Mouse (Mus musculus) midbrain, embryonic 16.5 days (tissue): ENCODE data around the gene Ankk1. TPM values are rescaled to one million over a fixed set of nuclear protein-coding genes. Genes with fewer than 3 reads are reported as not detected.

Experiments
- ATAC-seq: fragments of 200-750 bp; cut with Nextera tagmentation; 2 replicates; pipeline ENCODE4 v1.8.0; 2017; ENCODE audit warnings: moderate TSS enrichment
- H3K27ac ChIP-seq: fragments of 300-500 bp; sonication (generic); 2 replicates; pipeline ENCODE4 v1.5.1; 2014; ENCODE audit warnings: mild to moderate bottlenecking, low read length, mixed read lengths
- H3K27me3 ChIP-seq: fragments of 300-500 bp; sonication (generic); 2 replicates; pipeline ENCODE4 v1.6.1; 2014; ENCODE audit warnings: low read depth, low read length, mixed read lengths; ENCODE audit not compliant: control insufficient read depth, insufficient read depth
- H3K36me3 ChIP-seq: fragments of 300-500 bp; sonication (generic); 2 replicates; pipeline ENCODE4 v1.6.1; 2014; ENCODE audit warnings: mild to moderate bottlenecking, low read length, moderate library complexity, mixed read lengths; ENCODE audit not compliant: control insufficient read depth, insufficient read depth
- H3K4me1 ChIP-seq: fragments of 300-500 bp; sonication (generic); 2 replicates; pipeline ENCODE4 v1.6.1; 2014; ENCODE audit warnings: mild to moderate bottlenecking, low read length, mixed read lengths; ENCODE audit not compliant: control insufficient read depth, insufficient read depth
- H3K4me2 ChIP-seq: fragments of 300-500 bp; sonication (generic); 2 replicates; pipeline ENCODE4 v1.6.1; 2014; ENCODE audit warnings: mild to moderate bottlenecking, low read length, mixed read lengths
- H3K4me3 ChIP-seq: fragments of 300-500 bp; sonication (generic); 2 replicates; pipeline ENCODE4 v1.5.1; 2014; ENCODE audit warnings: low read depth, mild to moderate bottlenecking, low read length, moderate library complexity, mixed read lengths
- H3K9ac ChIP-seq: fragments of 300-500 bp; sonication (generic); 2 replicates; pipeline ENCODE4 v1.6.1; 2014; ENCODE audit warnings: low read depth, low read length, mixed read lengths
- H3K9me3 ChIP-seq: fragments of 300-500 bp; sonication (generic); replicated peaks from 2 replicates; pipeline ENCODE4 v1.6.1; 2014; ENCODE audit warnings: mild to moderate bottlenecking, low read length, mixed read lengths; ENCODE audit not compliant: control insufficient read depth, poor library complexity, severe bottlenecking
- WGBS: fragments of 180-500 bp; shearing (Covaris S2); extraction: QIAGEN DNeasy Blood & Tissue Kit; methylation state at CpG from one replicate; pipeline ENCODE4 v1.1.7; 2014; 5-methylcytosine and 5-hydroxymethylcytosine counted together
- polyA plus RNA-seq: library from polyadenylated mRNA; unstranded; fragments of >200 nt; fragmentation: Nextera tagmentation; extraction: Ambion mirVana; gene quantifications from 2 replicates; pipeline ENCODE4 v1.2.1, GENCODE M21; 2015

Ankk1 gene
- polyA plus RNA-seq, 1 experiment from 2014 or later = not detected

DNA sequence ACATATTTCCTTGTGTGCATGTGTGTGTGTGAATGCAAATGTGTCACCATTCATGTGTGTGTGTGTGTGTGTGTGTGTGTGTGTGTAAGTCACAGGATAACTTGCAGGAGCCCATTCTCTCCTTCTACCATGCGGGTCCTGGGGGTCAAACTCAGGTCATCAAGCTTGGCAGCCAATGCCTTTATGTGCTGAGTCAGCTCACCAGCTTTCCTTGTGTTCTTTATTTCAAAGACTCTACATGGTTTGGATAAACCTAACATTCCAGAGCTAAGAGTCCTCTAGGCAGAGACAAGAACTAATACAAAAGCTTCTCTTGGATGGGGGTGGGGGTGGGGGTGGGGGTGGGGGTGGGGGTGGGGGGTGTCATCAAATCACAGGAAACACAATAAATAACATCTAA lies 1.2 kb downstream of the Ankk1 start:
- Histone ChIP-seq H3K9me3 (no peaks in the 10 kb centered on the region), H3K4me3 (no peak overlapping the region), H3K27me3 (no peaks in the 10 kb centered on the region), H3K36me3 (no peaks in the 10 kb centered on the region), H3K9ac (no peak overlapping the region), H3K27ac (no peak overlapping the region), H3K4me2 (no peak overlapping the region), H3K4me1 (no peaks in the 10 kb centered on the region)
- WGBS = 62% methylated on average over 1 of the region's 1 CpGs
- no peak for ATAC-seq

GRCm38 (mm10) chr9:49423866-49424265 lies 3.0 kb downstream of the Ankk1 start:
- no peaks in the 10 kb centered on the region for H3K9me3 ChIP-seq
- no peak overlapping the region for H3K4me3 ChIP-seq
- WGBS = 98% methylated on average over 5 of the region's 5 CpGs
- no peaks in the 10 kb centered on the region for H3K27me3 ChIP-seq
- H3K36me3 ChIP-seq = no peaks in the 10 kb centered on the region
- H3K9ac ChIP-seq = no peak overlapping the region
- H3K27ac ChIP-seq = no peak overlapping the region
- ATAC-seq = no peak
- H3K4me2 ChIP-seq = no peak overlapping the region
- no peaks in the 10 kb centered on the region for H3K4me1 ChIP-seq

GRCm38 (mm10) chr9:49410621-49411020 lies 16.2 kb downstream of the Ankk1 start:
- Histone ChIP-seq H3K27ac (no peak overlapping the region), H3K9me3 (no peaks in the 10 kb centered on the region), H3K9ac (no peak overlapping the region), H3K4me2 (no peak overlapping the region), H3K4me1 (no peaks in the 10 kb centered on the region), H3K36me3 (no peaks in the 10 kb centered on the region), H3K4me3 (no peak overlapping the region), H3K27me3 (no peaks in the 10 kb centered on the region)
- WGBS = 85% methylated on average over 5 of the region's 5 CpGs
- no peak for ATAC-seq

- no peak for ATAC-seq
- H3K27ac ChIP-seq = no peak overlapping the region
- H3K4me1 ChIP-seq = no peaks in the 10 kb centered on the region
- H3K27me3 ChIP-seq = no peaks in the 10 kb centered on the region
- no peak overlapping the region for H3K4me3 ChIP-seq
- WGBS = 93% methylated on average over 5 of the region's 5 CpGs
- H3K9me3 ChIP-seq = no peaks in the 10 kb centered on the region
- H3K4me2 ChIP-seq = no peak overlapping the region
- no peak overlapping the region for H3K9ac ChIP-seq
- H3K36me3 ChIP-seq = 0 out of 2 replicates have a peak, but pooled peaks cover 2% of the 10 kb centered on the region
These were observed 19.8 kb downstream of the Ankk1 start for GRCm38 (mm10) chr9:49407028-49407427.

DNA sequence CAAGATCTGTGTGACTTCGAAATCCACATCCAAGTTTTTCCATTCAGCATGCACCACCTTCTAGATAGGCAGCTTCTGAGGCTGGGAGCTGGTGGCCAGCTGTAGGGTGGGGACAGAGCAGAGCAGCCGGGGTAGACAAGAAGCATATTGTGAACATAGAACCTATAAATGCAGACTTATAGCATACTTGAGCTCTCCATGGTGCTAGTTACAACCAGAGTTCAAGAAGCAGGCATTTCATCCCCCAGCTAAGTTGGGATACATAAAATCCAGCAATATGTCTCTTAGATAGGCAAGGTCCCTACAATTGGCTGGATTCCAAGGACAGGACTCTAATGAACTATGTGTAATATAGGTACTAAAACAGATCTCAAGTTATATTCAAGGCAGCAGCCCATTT lies 23.1 kb downstream of the Ankk1 start:
- no peak overlapping the region for H3K27ac ChIP-seq
- H3K4me1 ChIP-seq = no peaks in the 10 kb centered on the region
- WGBS = 76% methylated on average over 2 of the region's 2 CpGs
- no peak overlapping the region for H3K9ac ChIP-seq
- ATAC-seq = no peak
- H3K9me3 ChIP-seq = no peaks in the 10 kb centered on the region
- H3K4me3 ChIP-seq = no peak overlapping the region
- no peak overlapping the region for H3K4me2 ChIP-seq
- no peaks in the 10 kb centered on the region for H3K27me3 ChIP-seq
- 0 out of 2 replicates have a peak, but pooled peaks cover 3% of the 10 kb centered on the region for H3K36me3 ChIP-seq

DNA sequence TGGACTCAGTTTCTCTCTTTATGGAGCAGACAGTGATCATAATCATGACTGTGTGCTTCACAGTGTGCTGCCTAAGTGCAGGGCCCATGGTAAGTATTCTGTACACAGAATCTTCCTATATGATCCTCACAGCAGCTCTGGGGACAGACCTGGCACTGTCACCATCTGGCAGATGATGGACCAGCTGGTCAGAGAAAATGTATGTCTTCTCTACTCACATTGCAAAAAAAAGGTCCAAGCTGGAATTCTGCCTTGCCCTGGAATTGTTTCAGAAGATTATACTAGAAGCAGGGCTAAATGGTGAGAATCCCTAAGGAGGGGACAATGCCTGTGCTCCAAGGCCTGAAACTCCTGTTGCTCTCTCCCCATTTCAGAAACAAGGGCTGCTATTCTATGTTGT lies 30.8 kb downstream of the Ankk1 start:
- no peak overlapping the region for H3K27ac ChIP-seq
- no peak overlapping the region for H3K4me3 ChIP-seq
- H3K9me3 ChIP-seq = no peaks in the 10 kb centered on the region
- no peaks in the 10 kb centered on the region for H3K4me1 ChIP-seq
- H3K36me3 ChIP-seq = no peaks in the 10 kb centered on the region
- no peaks in the 10 kb centered on the region for H3K27me3 ChIP-seq
- no peak overlapping the region for H3K4me2 ChIP-seq
- no peak overlapping the region for H3K9ac ChIP-seq
- ATAC-seq = no peak

GRCm38 (mm10) chr9:49392242-49392641 lies 34.6 kb downstream of the Ankk1 start:
- Histone ChIP-seq H3K27me3 (no peaks in the 10 kb centered on the region), H3K9ac (no peak overlapping the region), H3K4me2 (no peak overlapping the region), H3K36me3 (no peaks in the 10 kb centered on the region), H3K27ac (no peak overlapping the region), H3K4me3 (no peak overlapping the region), H3K4me1 (no peaks in the 10 kb centered on the region), H3K9me3 (no peaks in the 10 kb centered on the region)
- no peak for ATAC-seq
- WGBS = 70% methylated on average over 2 of the region's 2 CpGs

GRCm38 (mm10) chr9:49386119-49386518 lies 40.7 kb downstream of the Ankk1 start:
- Histone ChIP-seq H3K27ac (no peak overlapping the region), H3K4me1 (no peaks in the 10 kb centered on the region; the same call in 1 of the 2 replicates), H3K4me2 (peak overlapping the region; percentile 22), H3K36me3 (no peaks in the 10 kb centered on the region), H3K4me3 (no peak overlapping the region), H3K9ac (0 out of 2 replicates have a peak overlapping the region, but pooled peaks have one; percentile 28), H3K27me3 (no peaks in the 10 kb centered on the region), H3K9me3 (no peaks in the 10 kb centered on the region)
- WGBS = 17% methylated on average over 11 of the region's 11 CpGs
- ATAC-seq = no peak

DNA sequence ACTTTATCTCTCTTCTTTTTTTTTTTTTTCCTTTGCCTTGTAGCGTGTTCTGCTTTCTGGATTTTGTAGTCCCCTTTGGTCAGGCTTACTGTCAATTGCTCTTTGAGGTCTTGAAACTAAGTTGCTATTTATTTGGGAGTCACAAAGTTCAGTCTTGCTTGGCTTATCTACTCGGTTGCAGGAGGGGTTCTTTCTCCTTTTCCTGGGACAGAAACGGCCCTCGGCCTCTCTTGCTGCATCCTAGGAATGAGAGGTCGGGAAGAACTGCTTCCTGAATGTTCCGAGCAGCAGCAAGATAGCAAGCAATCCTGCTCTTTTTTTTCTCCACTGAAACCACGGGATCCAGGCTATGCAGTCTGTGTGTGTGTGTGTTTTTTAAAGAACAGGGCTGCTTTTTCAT lies 41.5 kb downstream of the Ankk1 start:
- Histone ChIP-seq H3K36me3 (no peaks in the 10 kb centered on the region), H3K4me3 (no peak overlapping the region), H3K9ac (no peak overlapping the region), H3K4me1 (no peaks in the 10 kb centered on the region; the same call in 1 of the 2 replicates), H3K9me3 (no peaks in the 10 kb centered on the region), H3K27ac (no peak overlapping the region), H3K4me2 (no peak overlapping the region), H3K27me3 (no peaks in the 10 kb centered on the region)
- 52% methylated on average over 7 of the region's 7 CpGs for WGBS
- no peak for ATAC-seq
